Mouse (Mus musculus) cerebellum, adult 11 months (tissue): ENCODE data around the gene Snrpg.
"Not testable (repeated sequence)": the region's sequence is repeated elsewhere in the genome, so short reads cannot be mapped to it uniquely, and the experiment has no call there.

Experiments
- DNase-seq: peaks from one replicate; pipeline ENCODE4 v3.0.0; 2022

The Snrpg gene

DNA sequence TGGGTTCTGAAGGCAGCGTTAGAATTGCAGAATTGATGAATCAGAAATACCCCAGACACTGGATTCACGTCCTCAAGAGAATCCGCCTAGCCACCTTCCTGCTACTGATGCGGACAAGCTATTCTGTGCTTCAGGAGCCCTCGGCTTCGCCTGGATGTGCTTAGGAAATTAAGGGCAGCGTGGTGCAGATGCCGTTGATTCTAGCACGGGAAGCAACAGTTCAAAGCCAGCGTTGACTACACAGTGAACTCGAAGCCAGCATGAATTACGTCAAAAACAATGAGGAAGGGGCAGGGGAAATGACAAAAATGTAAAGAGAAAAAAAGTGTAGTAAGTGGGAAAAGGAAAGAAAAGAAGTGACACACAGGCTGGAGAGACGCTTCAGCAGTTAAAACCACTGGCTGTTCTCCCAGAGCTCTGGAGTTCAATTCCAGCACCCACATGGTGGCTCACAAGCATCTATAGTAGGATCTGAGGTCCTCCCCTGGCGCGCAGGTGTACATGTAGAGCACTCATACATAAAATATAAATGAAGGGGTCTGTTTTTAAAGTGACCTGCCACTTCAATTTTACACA lies at the start of gene Snrpg:
Snrpg (plus strand) TSS at position 541 of the 576 bp plus-strand sequence.
- no peak for DNase-seq

DNA sequence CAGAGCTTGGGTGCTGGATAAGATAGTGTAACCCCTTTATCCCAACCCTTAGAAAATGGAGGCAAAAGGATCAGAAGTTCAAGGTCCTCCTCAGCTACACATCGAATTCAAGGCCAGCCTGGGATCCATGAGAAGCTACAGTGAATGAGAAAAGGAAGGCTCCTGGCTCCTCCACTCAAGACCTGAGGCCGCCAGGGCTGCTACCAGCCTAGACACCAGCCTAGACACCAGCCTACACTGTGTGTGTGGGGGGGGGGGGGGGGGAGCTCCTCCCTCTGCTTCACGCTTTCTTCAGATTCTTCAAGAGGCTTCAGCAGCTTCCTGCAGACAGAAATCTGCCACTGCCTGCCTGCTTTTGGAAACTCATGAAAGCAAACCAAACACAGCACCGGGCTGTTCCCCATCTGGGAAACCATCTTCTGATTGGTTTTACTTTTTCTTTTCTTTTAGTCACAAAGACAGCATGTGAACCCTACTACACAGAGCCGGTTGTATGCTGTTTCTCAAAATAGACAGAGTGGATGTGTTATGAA lies 49.0 kb upstream of the Snrpg start:
- DNase-seq = no peak

DNA sequence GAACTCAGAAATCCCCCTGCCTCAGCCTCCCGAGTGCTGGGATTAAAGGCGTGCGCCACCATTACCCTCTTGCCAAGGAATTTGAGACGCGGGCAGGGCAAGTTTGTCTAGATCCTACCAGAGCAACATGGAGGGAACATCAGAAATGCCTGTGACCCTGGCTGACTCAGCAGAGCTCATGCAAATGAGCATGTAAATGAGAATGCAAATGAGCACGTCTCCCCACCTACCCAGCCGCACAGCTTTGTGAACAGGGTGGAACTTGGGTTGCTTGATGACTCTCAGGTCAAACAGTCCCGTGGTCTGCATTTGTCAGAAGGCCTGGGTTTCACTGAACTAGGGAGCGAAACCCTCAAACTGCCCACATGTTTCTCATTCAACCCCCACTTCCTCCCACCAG lies 48.1 kb upstream of the Snrpg start:
- DNase-seq = no peak

DNA sequence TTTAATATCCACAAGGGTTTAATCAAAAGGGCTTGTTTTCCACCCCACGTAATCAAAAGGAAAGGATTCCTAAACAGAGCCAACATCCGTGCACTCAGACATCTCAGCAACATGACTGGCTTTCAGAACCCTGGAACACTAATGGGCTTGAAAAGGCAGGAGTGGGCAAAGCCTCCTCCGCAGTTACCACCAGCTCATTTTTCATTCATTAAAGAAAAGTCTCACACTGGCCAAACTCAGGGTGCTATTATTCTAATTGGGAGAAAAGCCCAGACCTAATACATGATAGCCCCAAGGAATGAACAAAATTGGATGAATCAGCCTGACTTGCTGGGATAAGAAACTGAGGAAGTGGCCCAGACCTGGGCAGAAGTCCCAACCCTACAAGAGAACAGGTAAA lies 46.7 kb upstream of the Snrpg start:
- no peak for DNase-seq

DNA sequence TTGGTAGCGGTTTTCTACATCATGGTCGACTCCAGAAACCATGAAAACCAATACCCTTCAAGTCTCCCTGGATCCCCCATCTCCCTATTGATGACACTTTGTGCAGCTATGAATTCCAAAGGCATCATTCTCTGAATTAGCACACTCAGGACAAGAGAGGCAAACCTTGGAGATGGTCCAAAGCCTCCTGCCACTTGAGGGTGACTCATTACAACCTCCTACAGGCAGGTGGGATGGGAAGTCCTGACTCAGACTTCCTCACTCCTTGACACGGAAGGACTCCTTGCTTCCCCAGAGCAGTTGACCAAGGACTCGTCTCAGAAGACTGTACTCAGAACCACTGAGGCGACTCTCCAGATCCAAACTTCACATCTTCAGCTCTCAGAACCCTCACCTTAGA lies 45.5 kb upstream of the Snrpg start:
- no peak for DNase-seq

DNA sequence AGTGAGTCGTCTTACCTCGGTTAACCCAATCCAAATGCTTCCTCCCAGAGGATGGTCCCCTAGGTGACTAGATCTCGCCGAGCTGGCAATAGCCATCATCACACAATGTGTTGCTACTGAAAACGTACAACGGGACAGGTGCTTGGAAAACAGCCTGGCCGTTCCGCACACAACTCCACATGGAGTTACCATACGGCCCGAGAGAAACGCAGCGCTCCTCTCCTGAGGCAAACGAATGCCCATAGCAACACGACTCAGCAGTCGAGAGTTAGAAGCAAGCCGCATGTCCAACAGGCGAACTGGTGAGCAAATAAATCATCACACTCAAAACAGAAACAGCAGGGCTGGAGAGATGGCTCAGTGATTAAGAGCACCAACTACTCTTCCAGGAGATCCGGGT lies 44.2 kb upstream of the Snrpg start:
- no peak for DNase-seq

DNA sequence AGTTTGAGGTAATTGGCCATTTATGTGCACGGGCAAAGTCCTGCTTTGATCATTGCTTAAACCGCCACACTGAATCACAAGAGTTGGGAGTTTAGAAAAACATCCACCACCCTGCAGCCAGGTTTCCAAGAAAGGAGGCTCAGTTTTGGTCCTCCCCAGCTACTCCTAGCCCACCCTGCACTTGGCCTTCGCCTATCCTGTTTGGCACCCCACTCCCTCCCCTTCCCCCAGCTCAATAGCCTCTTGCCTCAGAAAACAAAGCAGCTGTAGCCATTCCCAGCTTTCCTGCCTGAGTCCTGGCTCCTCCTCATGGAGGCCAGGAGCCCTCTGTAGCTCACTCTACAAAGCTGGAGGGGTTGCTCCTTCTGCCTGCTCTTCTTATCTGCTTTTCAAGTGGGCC lies 42.7 kb upstream of the Snrpg start:
- no peak for DNase-seq

DNA sequence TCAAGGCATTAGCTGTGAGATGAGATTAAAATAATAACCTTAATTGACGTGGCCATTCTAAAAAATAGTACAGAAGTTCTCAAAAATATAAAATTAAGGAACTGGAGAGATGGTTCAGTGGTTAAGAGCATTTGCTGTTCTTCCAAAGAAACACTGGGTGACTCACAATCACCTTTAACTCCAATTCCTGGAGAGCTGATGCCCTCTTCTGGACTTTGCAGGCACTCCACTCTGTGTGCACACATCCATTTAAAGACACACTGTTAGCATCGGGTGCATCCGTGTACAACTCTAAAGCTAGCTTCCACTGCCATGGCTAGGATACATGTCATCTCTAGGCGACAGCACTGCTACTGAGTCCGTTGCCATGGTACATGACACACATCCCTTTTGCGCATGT lies 41.2 kb upstream of the Snrpg start:
- DNase-seq = no peak

DNA sequence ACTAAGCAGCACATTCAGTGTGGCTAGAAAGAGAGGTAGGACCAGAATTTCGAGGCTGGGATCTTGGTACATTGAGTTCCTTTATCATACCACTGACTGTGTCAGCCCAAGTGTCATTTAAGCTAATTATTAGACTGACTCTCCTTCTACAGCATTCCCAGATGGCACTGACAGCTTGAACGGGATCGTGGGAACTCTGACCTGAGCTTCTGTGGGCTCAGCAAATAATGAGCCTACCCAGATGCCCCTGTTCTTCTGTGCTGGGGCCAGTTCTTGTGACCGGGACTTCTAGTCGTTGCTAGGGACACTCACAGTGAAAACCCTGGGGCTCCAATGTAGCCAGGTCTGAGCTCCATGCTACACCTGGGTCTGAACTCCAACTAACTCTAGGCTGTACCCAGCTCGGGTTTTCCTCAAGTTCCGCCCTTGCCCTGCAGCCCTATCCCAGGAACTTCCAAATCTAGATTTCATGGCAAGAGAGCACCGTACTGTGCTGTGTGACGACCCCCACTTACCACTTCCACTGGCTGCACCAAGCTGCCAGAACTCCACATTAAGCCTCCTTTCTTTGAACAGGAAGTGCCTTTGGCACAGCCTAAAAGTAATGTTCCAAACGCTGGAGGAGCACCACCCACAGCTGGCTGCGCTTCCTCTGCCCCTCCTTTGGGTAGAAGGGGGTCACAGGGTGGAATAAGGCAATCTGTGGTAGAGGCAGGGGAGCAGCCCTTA lies 35.8 kb upstream of the Snrpg start:
- no peak for DNase-seq

DNA sequence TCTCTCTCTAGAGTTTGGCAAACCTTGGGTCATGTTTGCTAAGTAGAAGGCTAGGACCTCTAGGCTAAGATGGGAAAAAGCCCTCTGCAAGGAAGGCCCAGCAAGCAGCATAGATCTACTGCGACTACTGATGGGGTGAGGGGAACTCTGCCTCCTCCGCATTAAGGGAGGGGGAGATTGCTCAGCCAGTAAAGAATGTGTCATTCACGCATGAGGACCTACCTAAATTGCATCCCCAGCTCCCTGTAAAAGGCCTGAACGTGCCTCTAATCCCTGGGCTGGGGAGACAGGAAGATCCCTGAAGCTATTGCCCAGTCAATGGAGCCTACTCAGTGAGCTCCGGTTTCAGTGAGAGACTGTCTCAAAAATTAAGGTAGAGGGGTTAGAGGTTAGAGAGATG lies 35.2 kb upstream of the Snrpg start:
- DNase-seq = no peak

DNA sequence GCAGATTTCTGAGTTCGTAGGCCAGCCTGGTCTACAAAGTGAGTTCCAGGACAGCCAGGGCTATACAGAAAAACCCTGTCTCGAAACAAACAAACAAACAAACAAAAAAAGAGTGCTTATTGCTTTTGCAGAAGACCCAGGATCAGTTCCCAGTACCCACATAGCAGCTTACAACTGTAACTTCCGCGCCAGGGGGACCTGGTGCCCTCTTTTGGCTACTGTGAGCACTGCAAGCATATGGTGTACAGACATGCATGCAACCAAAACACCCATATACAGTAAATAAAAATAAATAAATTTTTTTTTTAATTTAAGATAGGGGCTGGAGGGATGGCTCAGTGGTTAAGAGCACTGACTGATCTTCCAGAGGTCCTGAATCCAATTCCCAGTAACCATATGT lies 34.8 kb upstream of the Snrpg start:
- DNase-seq = not testable (repeated sequence)

DNA sequence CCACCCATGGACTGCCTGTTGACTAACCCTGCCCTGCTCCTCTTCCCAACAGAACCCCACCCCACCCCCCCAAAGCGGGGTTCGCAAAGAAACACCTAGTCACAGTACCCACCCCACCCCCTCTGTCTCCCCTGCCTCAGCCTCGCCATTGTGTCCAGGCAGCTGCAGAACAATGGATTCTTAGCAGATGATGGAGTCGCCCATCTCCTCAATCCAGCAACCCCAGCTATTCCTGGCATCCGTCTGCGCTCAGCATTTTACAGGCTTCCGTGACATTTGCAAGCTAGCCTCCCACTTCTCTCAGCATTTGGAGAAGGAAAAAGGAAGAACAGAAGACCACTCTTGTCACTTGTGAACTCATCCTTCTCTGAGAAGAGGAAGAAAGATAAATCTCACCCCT lies 27.4 kb upstream of the Snrpg start:
- no peak for DNase-seq

DNA sequence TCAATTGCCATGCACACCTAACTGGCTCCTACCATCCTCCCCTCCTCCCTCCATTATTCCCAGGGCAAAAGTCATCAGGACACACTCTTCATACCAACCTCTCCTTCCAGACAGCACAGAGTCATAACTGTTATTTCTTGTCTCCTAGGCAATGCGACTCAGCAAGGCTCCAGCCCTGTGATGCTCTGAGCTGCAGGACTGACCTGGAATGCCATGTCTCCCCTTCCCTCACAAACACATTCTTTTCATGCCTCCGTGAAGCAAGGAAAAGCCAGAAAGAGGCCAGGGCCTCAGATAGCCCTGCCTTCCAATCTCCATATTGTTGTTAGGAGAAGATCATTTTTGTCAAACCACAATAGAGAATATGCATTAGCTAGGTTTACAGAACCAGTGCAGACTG lies 25.0 kb upstream of the Snrpg start:
- no peak for DNase-seq

DNA sequence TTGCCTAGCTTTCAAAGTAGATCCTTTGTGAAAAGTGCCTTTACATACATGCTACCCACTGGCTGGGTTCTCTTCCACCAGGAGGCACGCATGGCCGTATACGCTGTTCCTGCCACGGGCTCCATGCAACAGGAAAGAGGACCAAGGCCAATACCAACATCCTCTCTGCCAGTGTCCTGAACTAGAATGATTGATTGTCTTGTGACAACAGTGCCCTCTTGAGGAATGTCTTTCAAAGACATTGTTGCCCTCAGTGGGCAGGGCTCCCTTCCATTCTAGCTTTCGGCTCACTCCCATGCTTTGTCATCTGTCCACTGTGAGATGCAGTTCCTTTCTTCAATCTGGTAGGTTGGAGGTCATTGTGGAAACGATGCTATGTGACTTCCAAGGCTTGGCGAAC lies 21.8 kb upstream of the Snrpg start:
- no peak for DNase-seq

DNA sequence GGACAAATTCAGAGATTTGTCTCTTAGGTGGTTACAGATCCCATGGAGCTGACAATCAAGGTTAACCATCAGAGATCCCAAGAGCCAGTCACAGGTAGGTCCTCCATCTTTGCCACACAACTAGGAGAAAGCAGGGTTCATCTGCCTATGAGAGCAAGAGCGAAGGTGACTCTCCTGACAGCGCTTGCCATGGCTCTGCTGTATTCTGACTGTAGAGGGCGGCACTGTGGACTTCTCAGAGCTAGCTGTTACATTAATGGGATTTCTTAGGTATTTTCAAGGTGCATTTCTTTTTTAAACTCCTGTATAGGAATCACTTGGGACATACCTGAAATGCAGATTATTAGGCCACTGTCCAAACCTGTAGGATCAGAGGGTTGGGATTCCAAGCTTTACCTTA lies 16.2 kb upstream of the Snrpg start:
- DNase-seq = no peak

DNA sequence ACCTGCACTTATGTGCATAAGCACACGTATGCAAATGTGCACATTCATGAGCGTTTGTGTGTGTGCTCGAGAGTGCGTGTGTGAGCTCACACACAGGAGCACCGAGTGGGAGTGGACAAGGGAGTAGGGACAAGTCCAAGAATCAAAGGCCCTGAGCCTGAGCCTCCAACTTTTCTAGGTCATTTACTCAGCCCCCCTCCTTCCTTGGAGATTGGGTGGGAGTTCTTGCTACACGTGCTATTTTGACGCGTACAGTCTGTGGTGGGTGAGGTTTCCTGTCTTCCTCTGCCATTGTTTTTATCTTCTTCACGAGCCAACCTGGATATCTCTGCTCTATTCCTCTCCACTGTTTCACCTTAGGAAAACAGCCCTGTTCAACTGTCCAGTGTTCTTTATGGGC lies 14.1 kb upstream of the Snrpg start:
- no peak for DNase-seq

DNA sequence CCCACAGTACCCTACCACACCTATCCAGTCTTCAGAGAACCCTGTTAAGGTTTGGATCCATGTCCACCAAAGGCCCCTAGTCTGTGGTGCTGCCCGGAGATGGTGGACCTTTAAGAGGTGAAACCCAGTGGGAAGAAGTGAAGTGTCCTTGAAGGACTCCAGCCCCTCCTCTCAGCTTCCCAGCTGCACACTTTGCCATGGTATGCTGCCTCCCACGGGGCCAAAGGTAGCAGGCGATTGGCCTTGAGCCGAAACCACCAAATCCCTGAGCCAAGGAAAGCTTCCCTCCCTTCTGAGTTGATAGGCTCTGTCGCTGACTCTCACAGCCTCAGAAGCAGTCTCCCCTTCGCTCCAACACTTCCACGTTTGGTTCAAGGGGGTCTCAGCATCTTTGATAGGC lies 10.4 kb upstream of the Snrpg start:
- no peak for DNase-seq

DNA sequence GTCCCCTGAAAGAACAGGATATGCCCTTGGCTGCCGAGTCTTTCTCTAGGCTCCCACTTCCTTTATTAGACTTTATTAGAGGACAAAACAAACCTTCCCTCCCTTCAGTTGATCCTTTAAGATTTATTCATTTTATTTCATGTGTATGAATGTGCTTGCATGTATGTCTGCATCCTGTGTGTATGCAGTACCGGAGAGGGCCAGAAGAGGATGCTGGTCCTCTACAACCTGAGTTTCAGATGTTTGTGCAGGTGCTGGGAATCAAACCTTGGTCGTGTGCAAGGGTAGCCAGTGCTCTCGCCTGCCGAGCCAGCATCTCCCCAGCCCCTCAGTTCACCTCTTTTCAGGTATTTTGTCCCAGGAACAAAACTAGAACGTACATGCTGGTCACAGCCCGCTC lies 9.7 kb upstream of the Snrpg start:
- DNase-seq = no peak

DNA sequence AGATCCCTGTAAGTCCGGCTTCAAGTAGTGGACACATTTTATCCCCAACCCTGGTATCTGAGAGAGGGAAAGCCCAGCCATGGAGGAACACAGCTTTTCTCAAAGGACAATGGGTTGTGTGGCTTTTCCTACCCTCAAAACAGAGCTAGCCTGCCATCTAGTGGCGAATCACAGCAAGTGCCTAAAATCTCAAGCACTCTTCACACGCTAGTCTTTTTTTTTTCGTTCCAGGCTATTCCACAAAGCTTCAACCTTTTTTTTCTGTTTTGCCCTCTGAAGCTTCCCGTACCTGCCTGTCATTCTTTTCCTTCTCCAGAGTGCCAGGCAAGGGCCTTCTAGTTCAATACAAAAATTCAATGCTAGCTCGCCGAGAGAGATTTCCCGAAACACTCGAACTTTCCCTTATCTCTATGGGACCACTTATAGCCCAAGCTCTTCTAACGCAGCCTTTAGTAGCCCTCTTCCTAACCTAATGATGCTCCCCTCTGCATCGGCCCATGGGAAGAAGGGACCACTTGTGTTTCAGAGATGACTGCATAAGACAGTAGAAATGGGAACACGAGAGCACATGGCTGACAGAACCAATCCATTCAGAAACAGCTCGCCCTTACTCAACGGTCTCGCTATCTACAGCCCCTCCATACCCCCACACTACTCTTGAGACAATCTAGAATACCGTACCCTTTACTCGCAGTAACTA lies 6.5 kb upstream of the Snrpg start:
- peak; percentile 72 for DNase-seq

DNA sequence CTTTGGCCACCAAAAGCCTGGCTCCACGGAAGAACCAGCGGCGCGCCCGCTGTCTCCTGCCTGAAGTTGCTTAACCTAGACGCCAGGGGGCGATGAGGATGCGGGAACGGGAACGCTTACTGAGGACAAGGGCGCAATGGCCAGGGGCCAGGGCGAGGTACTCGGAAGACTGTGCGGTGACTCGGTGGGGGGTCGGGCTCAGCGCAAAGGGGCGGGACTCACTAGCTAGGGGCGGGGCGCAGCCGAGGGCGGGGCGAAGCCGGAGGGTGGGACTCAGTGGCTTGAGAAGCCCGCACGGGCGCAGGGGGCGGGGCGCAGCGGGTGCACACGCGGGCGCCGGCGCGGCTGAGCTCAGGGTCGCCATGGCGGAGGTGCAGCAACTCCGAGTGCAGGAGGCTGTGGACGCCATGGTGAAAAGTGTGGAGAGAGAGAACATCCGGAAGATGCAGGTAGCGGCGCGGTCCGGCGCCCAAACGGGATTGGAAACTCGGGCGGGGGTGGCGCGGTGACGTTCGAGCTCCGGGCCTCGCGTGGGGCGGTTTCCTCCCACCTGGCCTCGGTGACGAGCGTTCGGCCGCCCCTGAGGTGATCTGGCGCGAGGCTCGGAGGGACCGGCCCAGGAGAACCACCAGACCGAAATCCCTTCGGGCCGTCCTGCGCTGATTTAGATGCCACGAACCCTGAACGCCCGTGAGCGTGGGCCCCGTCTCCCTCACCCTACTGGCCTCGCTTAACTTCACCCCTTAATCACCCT lies 5.6 kb upstream of the Snrpg start, which contains the start of gene Fam136a:
Fam136a (plus strand) TSS at position 276 of the 754 bp plus-strand sequence.
- peak; percentile 93 for DNase-seq

DNA sequence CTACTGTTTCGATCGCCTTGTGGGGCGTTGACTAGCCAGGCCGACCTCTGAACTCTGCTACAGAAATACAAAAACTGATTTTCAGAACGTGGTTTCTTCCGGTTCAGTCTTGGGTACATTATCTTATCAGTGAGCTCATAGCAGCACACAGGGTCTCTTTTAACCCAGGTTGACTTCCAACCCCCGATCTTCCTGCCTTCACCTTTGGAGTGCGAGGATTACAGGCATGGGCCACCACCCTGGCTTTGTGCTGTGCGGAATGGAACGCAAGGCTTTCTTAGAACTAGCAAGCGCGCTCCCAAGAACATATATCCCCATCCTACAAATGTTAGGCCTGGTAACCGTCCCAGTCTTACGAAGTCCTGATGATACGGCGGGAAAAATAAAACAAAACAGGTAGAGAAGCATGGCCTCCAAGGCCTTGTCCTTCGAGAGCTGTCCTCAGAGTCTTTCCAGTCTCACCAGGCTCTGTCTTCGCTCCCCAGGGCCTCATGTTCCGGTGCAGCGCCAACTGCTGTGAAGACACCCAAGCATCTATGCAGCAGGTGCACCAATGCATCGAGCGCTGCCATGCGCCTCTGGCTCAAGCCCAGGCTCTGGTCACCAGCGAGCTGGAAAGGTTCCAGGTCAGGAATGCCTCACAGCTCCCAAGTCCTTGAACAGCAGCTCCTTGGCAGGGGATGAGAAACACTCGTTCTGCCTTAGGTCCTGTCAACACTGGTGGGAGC lies 4.8 kb upstream of the Snrpg start:
- peak; percentile 64 for DNase-seq

DNA sequence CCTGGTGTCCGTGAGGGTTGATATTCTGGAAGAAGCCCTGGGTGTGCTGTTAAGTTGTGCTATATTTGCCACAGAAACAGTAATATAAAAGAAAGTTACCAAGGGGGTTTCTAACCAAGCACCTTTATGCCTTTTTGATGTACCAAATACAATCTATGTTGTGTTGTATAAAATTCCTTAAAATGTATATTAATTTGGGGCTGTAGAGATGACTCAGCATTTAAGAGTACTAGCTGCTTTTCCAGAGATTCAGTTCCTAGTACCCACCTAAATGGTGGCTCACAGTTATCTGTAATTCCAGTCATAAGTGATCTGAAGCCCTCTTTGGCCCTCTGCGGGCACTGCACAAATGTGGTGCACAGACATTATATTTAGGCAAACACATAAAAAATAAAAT lies 4.3 kb upstream of the Snrpg start:
- no peak for DNase-seq

DNA sequence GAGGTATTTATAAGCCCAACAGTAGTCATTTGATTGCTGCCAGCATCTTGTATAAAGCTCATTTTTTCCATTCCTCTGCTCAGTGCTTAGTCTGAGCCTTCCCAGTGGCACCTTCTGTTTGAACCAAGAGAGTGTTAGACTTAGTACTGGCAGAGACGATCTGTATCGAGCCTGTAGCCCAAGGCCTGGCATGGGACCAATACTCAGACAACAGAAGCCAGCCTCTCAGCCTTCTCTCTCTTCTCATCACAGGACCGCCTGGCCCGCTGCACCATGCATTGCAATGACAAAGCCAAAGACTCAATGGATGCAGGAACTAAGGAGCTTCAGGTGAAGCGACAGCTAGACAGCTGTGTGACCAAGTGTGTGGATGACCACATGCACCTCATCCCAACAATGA lies 2.6 kb upstream of the Snrpg start:
- DNase-seq = no peak
